Mouse (Mus musculus) lung, adult 2 months (tissue): ENCODE measurements around the gene Hacd3. TPM values are rescaled to one million over a fixed set of nuclear protein-coding genes. Genes with fewer than 3 reads are reported as not detected.

Source experiments
- DNase-seq: peaks from one replicate; pipeline ENCODE4 v3.0.0; 2022
- H3K4me1 ChIP-seq: fragments of 200-500 bp; 2 replicates; pipeline ENCODE4 v1.6.1; 2011; ENCODE audit warnings: low read length; ENCODE audit not compliant: control insufficient read depth, insufficient read depth
- H3K4me3 ChIP-seq: fragments of 200-500 bp; replicated peaks from 2 replicates; pipeline ENCODE3; 2011; ENCODE audit warnings: low read depth, mild to moderate bottlenecking, control low read depth, low read length; ENCODE audit errors: extremely low read depth
- CTCF ChIP-seq: fragments of 200-500 bp; IDR thresholded peaks from 2 replicates; pipeline ENCODE4 v1.5.1; 2011; ENCODE audit warnings: mild to moderate bottlenecking, low read length, control low read depth; ENCODE audit not compliant: insufficient read depth
- POLR2A ChIP-seq: fragments of 200-500 bp; IDR thresholded peaks from 2 replicates; pipeline ENCODE4 v1.6.1; 2011; ENCODE audit warnings: low read depth, mild to moderate bottlenecking, control low read depth, low read length, borderline replicate concordance; ENCODE audit errors: extremely low read depth
- WGBS: fragments of 180-500 bp; shearing (Covaris S2); methylation state at CpG from one replicate; pipeline ENCODE4 v1.1.7; 2018; 5-methylcytosine and 5-hydroxymethylcytosine counted together
- polyA plus RNA-seq: library from polyadenylated mRNA; depleted of rRNA; stranded (reverse); fragments of >200 nt; gene quantifications from 2 replicates; pipeline ENCODE4 v1.2.3, GENCODE M21; 2012

Hacd3 gene
- polyA plus RNA-seq, 1 experiment = 54.7 TPM

GRCm38 (mm10) chr9:65019146-65019545 lies 2.3 kb downstream of the Hacd3 start:
- TF ChIP-seq CTCF (no peak), POLR2A (no peak)
- no peak for DNase-seq
- H3K4me1 ChIP-seq = peaks cover 27% of the 10 kb centered on the region
- no peak overlapping the region for H3K4me3 ChIP-seq
- 40% methylated on average over 3 of the region's 3 CpGs for WGBS

- 59% methylated on average over 3 of the region's 3 CpGs for WGBS
- no peak for TF ChIP-seq POLR2A
- no peak for TF ChIP-seq CTCF
- DNase-seq = no peak
- Histone ChIP-seq H3K4me1 (peaks cover 27% of the 10 kb centered on the region), H3K4me3 (no peak overlapping the region)
Measured at GRCm38 (mm10) chr9:65018588-65019121, 2.8 kb downstream of the Hacd3 start.

- DNase-seq = no peak
- TF ChIP-seq CTCF (no peak), POLR2A (no peak)
- WGBS = 76% methylated on average over 4 of the region's 4 CpGs
- no peak overlapping the region for H3K4me3 ChIP-seq
- H3K4me1 ChIP-seq = peaks cover 27% of the 10 kb centered on the region
Measured at GRCm38 (mm10) chr9:65017896-65018295, 3.6 kb downstream of the Hacd3 start.

DNA sequence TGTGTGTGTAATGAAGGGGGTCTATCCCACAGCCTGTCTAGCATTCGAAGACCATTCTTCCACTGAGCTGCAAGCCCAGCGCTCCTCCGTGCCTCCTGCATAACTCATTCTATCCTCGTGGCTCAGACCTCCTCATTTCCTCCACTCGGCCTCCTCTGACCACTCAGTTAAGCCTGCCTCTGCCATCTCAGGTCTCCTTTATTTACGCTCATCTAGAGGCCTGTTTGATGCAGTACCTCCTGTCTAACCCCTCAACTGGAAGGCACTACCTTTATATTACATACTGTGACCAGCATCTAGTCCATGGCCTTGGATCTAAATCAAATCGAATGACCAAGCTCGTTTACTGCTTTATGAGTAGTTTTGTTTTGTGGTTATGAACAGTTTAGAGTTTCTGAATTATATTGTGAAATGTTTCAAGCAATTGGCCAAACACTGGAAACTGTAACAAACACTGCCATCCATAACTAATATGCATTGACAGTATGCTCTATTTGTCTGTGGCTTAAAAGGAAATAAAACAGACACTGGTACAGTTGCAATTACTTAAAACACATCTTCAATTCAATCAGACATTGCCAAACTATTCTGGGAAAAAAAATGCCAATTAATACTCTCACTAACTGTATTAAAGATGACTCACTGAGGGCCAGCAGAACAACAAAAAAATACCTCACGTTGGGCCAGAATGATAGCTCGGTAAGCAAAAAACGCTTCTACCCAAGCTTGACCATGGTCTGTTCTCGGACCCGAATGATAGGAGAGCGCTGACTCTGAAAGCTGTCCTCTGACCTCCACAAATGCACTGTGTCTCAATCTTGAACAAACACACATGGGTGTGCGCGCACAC lies 4.3 kb downstream of the Hacd3 start:
- no peak for DNase-seq
- WGBS = 76% methylated on average over 16 of the region's 16 CpGs
- TF ChIP-seq CTCF = no peak
- TF ChIP-seq POLR2A = no peak
- Histone ChIP-seq H3K4me3 (no peak overlapping the region), H3K4me1 (peaks cover 22% of the 10 kb centered on the region)

DNA sequence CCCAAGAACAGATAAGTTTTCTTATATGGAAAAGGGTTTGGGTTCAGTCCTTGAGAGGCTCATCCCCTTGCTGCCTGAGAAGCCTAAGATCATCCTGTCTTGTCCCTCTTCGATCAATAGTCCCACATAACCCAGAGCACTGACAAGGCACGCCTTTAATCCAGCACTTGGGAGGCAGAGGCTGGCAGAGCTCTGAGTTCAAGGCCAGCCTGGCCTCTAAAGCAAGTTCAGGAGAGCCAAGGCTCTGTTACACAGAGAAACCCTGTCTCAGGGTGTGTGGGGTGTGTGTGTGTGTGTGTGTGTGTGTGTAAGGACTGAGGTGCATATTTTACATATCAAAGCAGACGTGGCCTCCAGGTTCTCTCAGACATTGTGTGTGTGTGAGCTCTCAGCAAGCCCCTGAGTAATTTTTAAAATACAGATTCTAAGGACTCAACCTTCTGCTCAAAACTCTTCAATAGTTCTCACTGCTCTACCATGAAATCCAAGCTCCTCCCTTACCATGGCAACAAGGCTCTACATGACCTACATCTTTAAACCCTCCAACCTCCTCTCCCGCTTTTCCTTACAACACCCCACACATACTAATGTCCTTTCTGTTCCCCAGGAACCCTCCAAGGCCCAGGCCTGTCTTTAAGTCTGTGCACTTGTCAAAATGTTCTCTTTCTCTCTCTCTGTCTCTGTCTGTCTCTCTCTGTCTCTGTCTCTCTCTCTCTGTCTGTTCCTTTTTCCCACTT lies 5.1 kb downstream of the Hacd3 start:
- H3K4me3 ChIP-seq = no peak overlapping the region
- peaks cover 18% of the 10 kb centered on the region for H3K4me1 ChIP-seq
- TF ChIP-seq CTCF = no peak
- TF ChIP-seq POLR2A = no peak
- DNase-seq = no peak
- WGBS = 76% methylated on average over 4 of the region's 4 CpGs

DNA sequence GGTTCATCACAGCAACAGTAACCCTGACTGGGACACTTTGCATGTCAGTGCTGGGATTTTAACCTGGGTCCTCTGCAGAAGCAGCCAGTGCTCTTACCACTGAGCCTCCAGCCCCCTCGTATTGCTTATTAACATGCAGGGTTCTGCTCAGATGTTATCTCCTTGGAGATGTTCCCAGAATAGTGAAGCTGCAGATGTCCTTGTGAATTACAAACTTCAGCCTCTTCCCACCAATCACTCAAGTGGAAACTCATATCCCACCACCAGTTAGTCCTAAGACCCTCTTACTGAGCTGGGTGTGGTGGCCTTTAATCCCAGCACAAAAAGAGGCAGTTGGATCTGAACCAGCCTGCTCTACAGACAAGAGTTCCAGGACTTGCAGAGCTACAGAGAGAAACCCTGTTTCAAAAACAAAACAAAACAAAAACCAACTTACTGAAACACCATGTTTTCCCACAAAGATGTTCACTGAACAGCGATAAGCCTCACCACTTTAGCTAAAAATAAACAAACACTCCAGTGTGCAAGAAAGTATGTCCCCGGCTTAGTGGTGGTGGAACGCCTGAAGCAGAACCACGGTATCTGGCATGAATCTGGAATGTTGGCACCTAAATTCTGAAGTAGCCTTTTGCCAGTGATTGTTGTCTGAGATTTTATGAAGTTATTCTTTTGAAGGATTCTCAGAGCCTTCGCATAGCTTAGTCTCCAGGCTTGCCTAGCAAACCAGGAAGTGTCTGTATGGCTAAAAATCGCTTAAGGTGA lies 5.9 kb downstream of the Hacd3 start:
- H3K4me3 ChIP-seq = no peak overlapping the region
- peaks cover 18% of the 10 kb centered on the region for H3K4me1 ChIP-seq
- TF ChIP-seq CTCF = no peak
- no peak for TF ChIP-seq POLR2A
- DNase-seq = no peak
- WGBS = 22% methylated on average over 7 of the region's 7 CpGs

GRCm38 (mm10) chr9:65011304-65011703 lies 10.2 kb downstream of the Hacd3 start:
- 56% methylated on average over 6 of the region's 6 CpGs for WGBS
- Histone ChIP-seq H3K4me1 (peaks cover 11% of the 10 kb centered on the region), H3K4me3 (no peak overlapping the region)
- peak; percentile 45 for DNase-seq
- no peak for TF ChIP-seq POLR2A
- TF ChIP-seq CTCF = peak; percentile 42; the same call in 1 of the 2 replicates

- WGBS = 49% methylated on average over 8 of the region's 8 CpGs
- no peak overlapping the region for H3K4me3 ChIP-seq
- H3K4me1 ChIP-seq = peaks cover 8% of the 10 kb centered on the region
- no peak for DNase-seq
- TF ChIP-seq CTCF (no peak), POLR2A (no peak)
Measured at GRCm38 (mm10) chr9:65010632-65011031, 10.9 kb downstream of the Hacd3 start.

DNA sequence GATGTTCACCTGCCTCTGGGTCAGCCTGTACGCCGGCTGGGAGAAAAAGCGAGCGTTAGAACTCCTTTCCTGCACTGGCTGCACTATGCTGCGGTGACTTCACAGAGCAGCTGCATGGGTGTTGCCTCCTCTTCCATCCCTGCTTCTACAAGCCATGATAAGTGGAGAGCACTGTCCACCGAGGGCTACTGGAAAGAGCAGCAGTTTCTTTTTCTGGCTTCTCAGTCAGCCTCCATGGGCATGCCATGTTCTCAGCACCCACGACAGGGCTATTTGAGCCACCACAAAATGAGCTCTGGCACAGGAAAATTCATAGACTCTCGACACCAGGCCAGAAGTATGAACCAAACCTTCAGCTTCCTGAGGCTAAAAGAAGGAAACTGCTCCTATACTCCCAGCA lies 15.8 kb downstream of the Hacd3 start:
- no peak for DNase-seq
- H3K4me3 ChIP-seq = no peak overlapping the region
- 94% methylated on average over 8 of the region's 8 CpGs for WGBS
- no peak for TF ChIP-seq CTCF
- no peak for TF ChIP-seq POLR2A
- H3K4me1 ChIP-seq = no peaks in the 10 kb centered on the region; the same call in 1 of the 2 replicates
